21 mouse cellular contexts compared by ENCODE assay signal in genomic region chr1:131980471-131980870, GRCm38 (mm10). TPM values are rescaled to one million over a fixed set of nuclear protein-coding genes. Genes with fewer than 3 reads are reported as not detected.
DNase-seq lines count a peak whose midpoint lies in the region; ATAC-seq lines count a peak whose summit lies in the region.
"Had no signal": no experiment of that assay in that cellular context is flagged by ENCODE, and none has a peak within 500 bp of the region (broad histone marks: within the 10 kb centered on the region; RNA-seq: fewer than 3 reads in every experiment).

No protein-coding gene starts in this region.

- no peaks in the 10 kb centered on the region for H3K36me3 ChIP-seq in limb, embryonic 13.5 days
- H3K36me3 ChIP-seq in limb, embryonic 10.5 days: no peaks in the 10 kb centered on the region
- H3K36me3 ChIP-seq in embryonic facial prominence, embryonic 10.5 days (replicated peaks): peaks cover 14% of the 10 kb centered on the region
- H3K36me3 ChIP-seq: embryonic facial prominence, embryonic 12.5 days; limb, embryonic 15.5 days; neural tube, embryonic 13.5 days had no signal

- no peak overlapping the region for H3K4me3 ChIP-seq in limb, embryonic 13.5 days
- H3K4me3 ChIP-seq in limb, embryonic 10.5 days: no peak overlapping the region
- no peak overlapping the region for H3K4me3 ChIP-seq in embryonic facial prominence, embryonic 10.5 days
- H3K4me3 ChIP-seq: embryonic facial prominence, embryonic 12.5 days; erythroblast, embryonic 14.5 days; gastrocnemius, adult 2 months; limb, embryonic 15.5 days; myocyte; neural tube, embryonic 13.5 days had no signal

- no peaks in the 10 kb centered on the region for H3K4me1 ChIP-seq in limb, embryonic 13.5 days
- H3K4me1 ChIP-seq in limb, embryonic 10.5 days: peaks cover 9% of the 10 kb centered on the region
- peaks cover 28% of the 10 kb centered on the region for H3K4me1 ChIP-seq in embryonic facial prominence, embryonic 10.5 days
- H3K4me1 ChIP-seq: embryonic facial prominence, embryonic 12.5 days; limb, embryonic 15.5 days had no signal

- DNase-seq in limb, embryonic 10.5 days (ENCODE audit: low spot score): no peak
- peak; percentile 78 for DNase-seq in ovary, adult 18-20 months (ENCODE audit: low spot score)
- no peak for DNase-seq in ovary, postnatal 10 days (ENCODE audit: low spot score)
- peak; percentile 66 for DNase-seq in adrenal gland, postnatal 14 days
- peak; percentile 25 for DNase-seq in embryonic facial prominence, embryonic 10.5 days (ENCODE audit: low spot score)
- DNase-seq in gastrocnemius, postnatal 10 days: no peak
- DNase-seq: cerebellum, adult 2 months; cerebellum, postnatal 36 days; gastrocnemius, adult 2 months; kidney, adult 9 months; lung, adult 18-20 months; lung, postnatal 10 days; midbrain, embryonic 14.5 days had no signal

- H3K4me2 ChIP-seq in limb, embryonic 13.5 days (replicated peaks): no peak overlapping the region
- H3K4me2 ChIP-seq: embryonic facial prominence, embryonic 12.5 days; heart, embryonic 11.5 days; limb, embryonic 15.5 days; neural tube, embryonic 13.5 days had no signal

- 28% methylated on average over 2 of the region's 2 CpGs for WGBS in limb, embryonic 13.5 days
- WGBS in limb, embryonic 10.5 days: 26% methylated on average over 2 of the region's 2 CpGs
- 10% methylated on average over 2 of the region's 2 CpGs for WGBS in embryonic facial prominence, embryonic 10.5 days

- H3K27me3 ChIP-seq in limb, embryonic 13.5 days: 0 out of 2 replicates have a peak, but pooled peaks cover 3% of the 10 kb centered on the region
- no peaks in the 10 kb centered on the region for H3K27me3 ChIP-seq in limb, embryonic 10.5 days (ENCODE audit: low read depth, poor library complexity, severe bottlenecking)
- peaks cover 12% of the 10 kb centered on the region for H3K27me3 ChIP-seq in embryonic facial prominence, embryonic 10.5 days (replicated peaks; ENCODE audit: low read depth, poor library complexity, severe bottlenecking)
- H3K27me3 ChIP-seq: embryonic facial prominence, embryonic 12.5 days; limb, embryonic 15.5 days; neural tube, embryonic 13.5 days had no signal

- H3K9me3 ChIP-seq in limb, embryonic 13.5 days: no peaks in the 10 kb centered on the region
- H3K9me3 ChIP-seq in limb, embryonic 10.5 days (replicated peaks): no peaks in the 10 kb centered on the region
- H3K9me3 ChIP-seq in embryonic facial prominence, embryonic 10.5 days: no peaks in the 10 kb centered on the region
- H3K9me3 ChIP-seq: embryonic facial prominence, embryonic 12.5 days; limb, embryonic 15.5 days; neural tube, embryonic 13.5 days had no signal

- ATAC-seq in limb, embryonic 13.5 days (ENCODE audit: low FRiP score, low read depth): no peak
- ATAC-seq: hindbrain, postnatal 0 days had no signal

- no peak overlapping the region for H3K27ac ChIP-seq in limb, embryonic 13.5 days
- H3K27ac ChIP-seq in limb, embryonic 10.5 days: no peak overlapping the region
- no peak overlapping the region for H3K27ac ChIP-seq in embryonic facial prominence, embryonic 10.5 days (replicated peaks)
- H3K27ac ChIP-seq: embryonic facial prominence, embryonic 12.5 days; gastrocnemius, adult 2 months; hindbrain, postnatal 0 days; limb, embryonic 15.5 days; neural tube, embryonic 13.5 days had no signal

- H3K9ac ChIP-seq in limb, embryonic 13.5 days: 0 out of 2 replicates have a peak overlapping the region, but pooled peaks have one; percentile 14
- H3K9ac ChIP-seq: embryonic facial prominence, embryonic 12.5 days; limb, embryonic 15.5 days; neural tube, embryonic 13.5 days had no signal

RNA-seq across cellular contexts. Expression of gene Slc45a3, which starts 17.7 kb away (rescaled TPM):
- 3.7 and 4.0 TPM in 2 replicates for polyA plus RNA-seq in limb, embryonic 13.5 days (2015; fragmentation: Nextera tagmentation; extraction: Ambion mirVana)
- polyA plus RNA-seq in limb, embryonic 10.5 days (2016; fragmentation: Nextera tagmentation; extraction: Ambion mirVana): 1.7 and 2.0 TPM in 2 replicates
- 15.5 and 18.3 TPM in 2 replicates for total RNA-seq in adrenal gland, postnatal 14 days (2021)
- 5.4 and 8.4 TPM in 2 replicates for polyA plus RNA-seq in embryonic facial prominence, embryonic 10.5 days (2016; fragmentation: Nextera tagmentation; extraction: Ambion mirVana)
- total RNA-seq in gastrocnemius, postnatal 10 days (2021): 1 to 10 TPM in 1 of 2 experiments, under 1 TPM in 1; 0.87 to 1.7 TPM

RNA-seq across cellular contexts. Expression of gene Elk4, which starts 26.9 kb away (rescaled TPM):
- 18.0 and 20.2 TPM in 2 replicates for polyA plus RNA-seq in limb, embryonic 13.5 days (2015; fragmentation: Nextera tagmentation; extraction: Ambion mirVana)
- 10.6 and 15.2 TPM in 2 replicates for polyA plus RNA-seq in limb, embryonic 10.5 days (2016; fragmentation: Nextera tagmentation; extraction: Ambion mirVana)
- 116 and 135 TPM in 2 replicates for total RNA-seq in adrenal gland, postnatal 14 days (2021)
- 12.0 and 13.3 TPM in 2 replicates for polyA plus RNA-seq in embryonic facial prominence, embryonic 10.5 days (2016; fragmentation: Nextera tagmentation; extraction: Ambion mirVana)
- total RNA-seq in gastrocnemius, postnatal 10 days (2021): 10 to 100 TPM; 76.7 to 86.1 TPM

Comparison
In these comparisons a context has a peak if more than half of its experiments do, and no peak if none do; other contexts are left out.
1. DNase-seq: peak in ovary, adult 18-20 months (single experiment), adrenal gland, postnatal 14 days (single experiment) and embryonic facial prominence, embryonic 10.5 days (single experiment); none in limb, embryonic 10.5 days (single experiment), ovary, postnatal 10 days (single experiment) and gastrocnemius, postnatal 10 days (single experiment).